Mouse (Mus musculus) spleen, adult 2 months (tissue): ENCODE results near the gene Map4k1.
"Not testable (repeated sequence)": the region's sequence is repeated elsewhere in the genome, so short reads cannot be mapped to it uniquely, and the experiment has no call there.

ENCODE experiments used
- CTCF ChIP-seq: fragments of 200-500 bp; IDR thresholded peaks from 2 replicates; pipeline ENCODE4 v1.5.1; 2011; ENCODE audit warnings: mild to moderate bottlenecking, inconsistent platforms; ENCODE audit not compliant: insufficient read depth, insufficient read length, insufficient replicate concordance; ENCODE audit errors: extremely low read depth
- POLR2A ChIP-seq: fragments of 200-500 bp; IDR thresholded peaks from 2 replicates; pipeline ENCODE4 v1.6.1; 2011; ENCODE audit warnings: low read depth, low read length, inconsistent platforms

DNA sequence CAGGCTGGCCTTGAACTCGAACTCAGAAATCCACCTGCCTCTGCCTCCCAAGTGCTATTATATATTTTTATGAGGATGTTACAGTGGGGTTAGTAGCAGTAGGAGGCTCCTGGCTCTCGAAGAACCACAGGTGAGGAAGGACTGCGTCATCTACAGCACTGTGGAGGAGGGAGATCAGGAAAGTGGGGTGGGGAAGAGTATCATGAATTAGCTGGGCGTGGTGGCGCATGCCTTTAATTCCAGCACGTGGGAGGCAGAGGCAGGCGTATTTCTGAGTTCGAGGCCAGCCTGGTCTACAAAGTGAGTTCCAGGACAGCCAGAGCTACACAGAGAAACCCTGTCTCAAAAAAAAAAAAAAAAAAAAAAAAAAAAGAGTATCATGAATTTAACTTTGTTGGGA, 13.7 kb upstream of the Map4k1 start:
- TF ChIP-seq CTCF, POLR2A: not testable (repeated sequence)
